In the genomic region with DNA sequence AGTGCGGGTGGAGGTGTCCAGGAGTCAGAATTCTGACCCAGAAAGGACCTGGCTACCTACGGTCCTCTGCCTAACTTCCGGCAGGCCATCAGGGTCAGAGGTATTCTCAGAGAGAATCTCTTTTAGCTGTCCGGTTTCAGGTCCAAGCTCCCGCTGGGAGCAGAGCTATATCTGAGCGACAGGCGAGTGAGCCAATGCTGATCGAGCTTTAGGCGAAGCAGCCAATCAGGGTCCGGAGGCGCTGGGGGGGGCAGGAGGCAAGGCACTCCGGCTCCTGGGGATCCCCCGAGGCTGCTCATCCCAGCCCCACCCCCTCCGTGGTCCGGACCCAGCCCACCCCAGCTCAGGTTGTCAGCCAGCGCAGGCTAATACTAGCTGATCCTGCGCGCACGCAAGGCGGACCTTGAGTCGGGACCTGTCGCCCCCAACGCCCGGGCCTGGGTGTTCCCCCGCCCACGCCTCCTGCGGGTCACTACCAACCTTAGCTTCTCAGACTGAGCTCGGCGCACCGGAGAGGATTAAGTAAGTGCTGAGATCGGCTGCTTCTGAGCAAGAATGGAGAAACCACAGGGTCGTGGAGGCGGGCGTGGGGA, we compare ENCODE assay signal across 7 mouse cellular contexts. TPM values are rescaled to one million over a fixed set of nuclear protein-coding genes. Genes with fewer than 3 reads are reported as not detected.
DNase-seq lines count a peak whose midpoint lies in the region; ATAC-seq and TF ChIP-seq lines count a peak whose summit lies in the region.

A gene (plus strand): TSS at position 336 of the 593 bp plus-strand sequence.

- intact Hi-C loops in left cerebral cortex, postnatal 4 days (cut with DNase I), result no loop called here

- TF ChIP-seq CTCF in intestine, postnatal 0 days (IDR thresholded peaks at IDR 0.05; ENCODE audit: low read depth), result peak; percentile 19; the same call in 1 of the 2 replicates
- no peak for TF ChIP-seq CTCF in small intestine, adult 2 months (IDR thresholded peaks at IDR 0.05; ENCODE audit: extremely low read depth, insufficient read length, insufficient replicate concordance, low read depth, low read length)

- peak within 1 kb of the TSS; percentile 47 for H3K9ac ChIP-seq in intestine, postnatal 0 days (ENCODE audit: low read depth, low read length)
- H3K9ac ChIP-seq in midbrain, embryonic 12.5 days (replicated peaks), result peak within 1 kb of the TSS; percentile 75

- peak; percentile 83 for ATAC-seq in intestine, postnatal 0 days
- ATAC-seq in midbrain, embryonic 12.5 days (ENCODE audit: low FRiP score, low read depth), result peak; percentile 93

- peak within 1 kb of the TSS; percentile 91 for H3K4me2 ChIP-seq in intestine, postnatal 0 days (replicated peaks; ENCODE audit: low read depth)
- peak within 1 kb of the TSS; percentile 76 for H3K4me2 ChIP-seq in midbrain, embryonic 12.5 days (replicated peaks)

- no peaks in the 10 kb centered on the region for H3K9me3 ChIP-seq in intestine, postnatal 0 days (ENCODE audit: control insufficient read depth)
- H3K9me3 ChIP-seq in midbrain, embryonic 12.5 days, result no peaks in the 10 kb centered on the region

- peak; percentile 92 to 93 for DNase-seq in adrenal gland, adult 18-20 months (ENCODE audit: low spot score in 2 of 2)
- DNase-seq in embryo, embryonic 10.5 days (ENCODE audit: low spot score), result peak; percentile 96
- DNase-seq in gastrocnemius, postnatal 4 days (ENCODE audit: low spot score in 2 of 2), result peak; percentile 85 to 92
- peak; percentile 95 for DNase-seq in left cerebral cortex, postnatal 4 days

- under 1% methylated on average over 34 of the region's 34 CpGs for WGBS in intestine, postnatal 0 days
- under 1% methylated on average over 33 of the region's 34 CpGs for WGBS in midbrain, embryonic 12.5 days
- WGBS in small intestine, adult 2 months, result 1% methylated on average over 34 of the region's 34 CpGs

- H3K36me3 ChIP-seq in intestine, postnatal 0 days (ENCODE audit: control insufficient read depth, insufficient read depth), result no peaks in the 10 kb centered on the region
- H3K36me3 ChIP-seq in midbrain, embryonic 12.5 days, result no peaks in the 10 kb centered on the region
- no peaks in the 10 kb centered on the region for H3K36me3 ChIP-seq in small intestine, adult 2 months (ENCODE audit: control insufficient read depth, insufficient read depth, low read length)

- TF ChIP-seq POLR2A in small intestine, adult 2 months (IDR thresholded peaks at IDR 0.05; ENCODE audit: low read depth, low read length), result no peak

- peak within 1 kb of the TSS; percentile 53 for H3K4me3 ChIP-seq in intestine, postnatal 0 days (ENCODE audit: low read depth, low read length)
- H3K4me3 ChIP-seq in midbrain, embryonic 12.5 days, result peak within 1 kb of the TSS; percentile 70
- peak within 1 kb of the TSS; percentile 70 for H3K4me3 ChIP-seq in small intestine, adult 2 months (ENCODE audit: low read depth, low read length)

- peaks cover 3% of the 10 kb centered on the region; the same call in 1 of the 2 replicates for H3K27me3 ChIP-seq in intestine, postnatal 0 days (replicated peaks; ENCODE audit: control insufficient read depth, insufficient read depth, low read length)
- peaks cover 21% of the 10 kb centered on the region for H3K27me3 ChIP-seq in midbrain, embryonic 12.5 days
- no peaks in the 10 kb centered on the region for H3K27me3 ChIP-seq in small intestine, adult 2 months (ENCODE audit: control insufficient read depth, insufficient read depth, low read length)

- peaks cover 3% of the 10 kb centered on the region; the same call in 1 of the 2 replicates for H3K4me1 ChIP-seq in intestine, postnatal 0 days (replicated peaks; ENCODE audit: control insufficient read depth, insufficient read depth, low read length)
- H3K4me1 ChIP-seq in midbrain, embryonic 12.5 days, result peaks cover 30% of the 10 kb centered on the region
- H3K4me1 ChIP-seq in small intestine, adult 2 months (ENCODE audit: control insufficient read depth, insufficient read depth, insufficient read length, low read length), result peaks cover 3% of the 10 kb centered on the region; the same call in 1 of the 2 replicates

- H3K27ac ChIP-seq in intestine, postnatal 0 days (ENCODE audit: low read depth, low read length), result no peak within 1 kb of the TSS
- peak within 1 kb of the TSS; percentile 52 for H3K27ac ChIP-seq in midbrain, embryonic 12.5 days (replicated peaks)
- H3K27ac ChIP-seq in small intestine, adult 2 months (ENCODE audit: insufficient read depth, low read depth, low read length), result no peak within 1 kb of the TSS

RNA-seq across cellular contexts. Expression of the gene that starts here (rescaled TPM):
- total RNA-seq in adrenal gland, adult 18-20 months (2021), result 1 to 10 TPM in 1 of 2 experiments, under 1 TPM in 1; 0.30 to 1.3 TPM
- total RNA-seq in gastrocnemius, postnatal 4 days (2021), result 10 to 100 TPM; 16.9 to 18.1 TPM
- 0.14 and 0.20 TPM in 2 replicates for polyA plus RNA-seq in intestine, postnatal 0 days (2015; fragmentation: Nextera tagmentation; extraction: Ambion mirVana)
- 1 to 10 TPM; 5.3 to 5.4 TPM for total RNA-seq in left cerebral cortex, postnatal 4 days (2021)
- polyA plus RNA-seq in midbrain, embryonic 12.5 days (2016; fragmentation: Nextera tagmentation; extraction: Ambion mirVana), result 3.1 and 4.2 TPM in 2 replicates
- polyA plus RNA-seq in small intestine, adult 2 months (2012; rRNA removed), result 0.10 and 0.25 TPM in 2 replicates

Comparison
In these comparisons a context has a peak if more than half of its experiments do, and no peak if none do; other contexts are left out.
1. Peak in ATAC-seq, H3K4me3 ChIP-seq, H3K9ac ChIP-seq and H3K4me2 ChIP-seq in intestine, postnatal 0 days; RNA of the gene not detected or under 1 TPM.